Mouse (Mus musculus): ENCODE measurements around the gene A4galt. TPM values are rescaled to one million over a fixed set of nuclear protein-coding genes. Genes with fewer than 3 reads are reported as not detected.
A peak's percentile ranks its signal among the peaks of the same experiment; 100 is the strongest.

Gene A4galt
- polyA plus RNA-seq, 1 experiment from 2014 or later = 9.2 TPM

DNA sequence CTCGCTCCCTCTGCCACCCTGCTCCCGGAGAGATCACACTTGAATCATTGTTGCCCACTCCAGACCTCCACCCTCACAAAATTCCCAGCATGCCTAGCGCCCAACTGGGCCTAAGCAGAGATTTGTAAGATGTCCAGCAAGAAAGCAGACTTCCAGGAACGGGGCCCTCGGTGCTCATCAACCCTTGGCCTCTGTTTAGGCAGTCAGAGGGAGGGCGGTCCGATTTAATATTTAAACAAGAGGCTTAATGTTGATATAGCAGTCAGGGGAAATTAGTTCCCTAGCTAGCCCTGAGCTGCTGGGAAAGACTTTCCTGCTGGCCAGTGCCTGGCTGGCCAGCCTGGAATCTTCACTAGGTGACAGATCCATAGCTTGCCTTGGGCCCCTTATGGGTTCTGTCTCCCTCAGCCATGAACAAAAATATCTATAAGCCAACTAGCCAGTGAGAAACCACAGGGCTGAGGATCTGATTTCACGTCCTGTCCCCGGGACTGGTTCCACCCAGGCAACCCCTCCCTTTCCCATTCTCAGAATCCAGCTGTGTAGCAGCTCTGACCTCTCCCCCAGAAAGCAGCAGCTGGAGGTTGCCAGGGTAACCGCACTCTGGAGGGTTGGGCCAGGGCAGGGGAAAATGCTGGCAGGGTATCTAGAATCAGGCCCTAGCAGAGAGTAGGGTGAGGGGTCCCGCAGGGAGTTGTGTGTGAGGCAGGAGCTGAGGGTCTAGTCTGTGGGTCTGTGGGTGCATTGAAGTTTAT is 28.2 kb downstream of the A4galt start:
- no peak overlapping the region for H3K9ac ChIP-seq
- 14% methylated on average over 11 of the region's 11 CpGs for WGBS
- peak; percentile 85 for ATAC-seq (ENCODE audit: insufficient read depth, low FRiP score, low read depth)

DNA sequence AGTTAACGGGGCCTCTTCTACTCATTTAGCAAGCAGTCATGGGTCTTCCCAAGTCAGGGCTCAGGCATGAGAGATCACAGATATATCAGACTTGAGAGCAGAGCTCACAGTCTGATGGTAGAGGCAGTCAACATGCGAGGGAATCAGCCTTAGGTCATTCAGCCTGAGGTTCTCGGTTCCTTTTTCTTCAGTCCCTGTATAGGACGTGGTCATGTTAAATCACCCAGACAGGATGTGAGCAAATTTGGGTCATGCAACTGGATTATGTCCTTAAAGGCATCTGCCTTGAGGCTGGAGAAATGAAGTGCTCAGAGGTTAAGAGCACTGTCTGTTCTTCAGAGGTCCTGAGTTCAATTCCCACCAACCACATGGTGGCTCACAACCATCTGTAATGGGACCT is 29.9 kb downstream of the A4galt start:
- Histone ChIP-seq H3K9ac (no peak overlapping the region), H3K4me2 (no peak overlapping the region), H3K4me3 (replicated peaks) (no peak overlapping the region), H3K27ac (peak overlapping the region; percentile 94; the same call in 1 of the 2 replicates), H3K27me3 (replicated peaks) (no peaks in the 10 kb centered on the region), H3K9me3 (no peaks in the 10 kb centered on the region), H3K4me1 (peaks cover 30% of the 10 kb centered on the region), H3K36me3 (no peaks in the 10 kb centered on the region)
- 68% methylated on average over 4 of the region's 4 CpGs for WGBS
- ATAC-seq (ENCODE audit: insufficient read depth, low FRiP score, low read depth) = no peak

More for the DNA sequence above, 28.2 kb downstream of the A4galt start:
- no peaks in the 10 kb centered on the region for H3K9me3 ChIP-seq
- H3K4me2 ChIP-seq = peak overlapping the region; percentile 27
- H3K36me3 ChIP-seq = no peaks in the 10 kb centered on the region
- H3K27ac ChIP-seq = peak overlapping the region; percentile 94
- no peak overlapping the region for H3K4me3 ChIP-seq (replicated peaks)
- no peaks in the 10 kb centered on the region for H3K27me3 ChIP-seq (replicated peaks)
- peaks cover 30% of the 10 kb centered on the region for H3K4me1 ChIP-seq

DNA sequence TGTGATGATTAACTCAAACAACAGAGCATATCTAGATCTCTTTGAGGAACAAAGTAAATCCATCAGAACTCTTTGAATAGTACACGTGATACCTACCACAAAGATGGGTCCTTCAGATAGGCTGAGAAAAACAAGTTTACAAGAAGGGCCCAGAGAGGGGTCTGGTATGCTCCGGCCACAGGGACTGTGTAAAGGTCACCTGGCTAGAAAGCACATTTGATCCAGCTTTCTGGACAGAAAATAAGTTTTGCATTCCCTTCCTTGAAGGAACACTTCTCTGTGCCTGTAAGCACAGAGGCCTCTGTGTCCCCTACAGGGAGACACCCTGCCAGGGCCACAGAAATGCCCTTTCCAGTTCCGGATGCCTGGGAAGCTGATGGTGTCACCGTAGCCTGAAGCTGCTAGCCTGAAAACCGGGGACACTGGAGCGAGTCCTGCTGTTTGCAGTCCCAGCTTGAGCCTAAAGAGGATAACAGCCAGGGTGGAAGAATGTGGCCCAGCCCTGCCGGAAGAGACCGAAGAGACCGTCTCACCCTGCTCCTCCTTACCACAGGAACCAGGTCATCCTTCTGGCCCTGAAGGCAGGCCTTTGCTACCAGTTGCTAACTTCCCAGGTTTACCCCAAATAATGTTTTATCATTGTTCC is 31.1 kb downstream of the A4galt start:
- Histone ChIP-seq H3K4me3 (replicated peaks) (no peak overlapping the region), H3K27me3 (replicated peaks) (no peaks in the 10 kb centered on the region), H3K9ac (no peak overlapping the region), H3K27ac (no peak overlapping the region), H3K4me2 (no peak overlapping the region), H3K36me3 (no peaks in the 10 kb centered on the region), H3K4me1 (peaks cover 30% of the 10 kb centered on the region), H3K9me3 (no peaks in the 10 kb centered on the region)
- ATAC-seq (ENCODE audit: insufficient read depth, low FRiP score, low read depth) = no peak
- WGBS = 62% methylated on average over 9 of the region's 9 CpGs

DNA sequence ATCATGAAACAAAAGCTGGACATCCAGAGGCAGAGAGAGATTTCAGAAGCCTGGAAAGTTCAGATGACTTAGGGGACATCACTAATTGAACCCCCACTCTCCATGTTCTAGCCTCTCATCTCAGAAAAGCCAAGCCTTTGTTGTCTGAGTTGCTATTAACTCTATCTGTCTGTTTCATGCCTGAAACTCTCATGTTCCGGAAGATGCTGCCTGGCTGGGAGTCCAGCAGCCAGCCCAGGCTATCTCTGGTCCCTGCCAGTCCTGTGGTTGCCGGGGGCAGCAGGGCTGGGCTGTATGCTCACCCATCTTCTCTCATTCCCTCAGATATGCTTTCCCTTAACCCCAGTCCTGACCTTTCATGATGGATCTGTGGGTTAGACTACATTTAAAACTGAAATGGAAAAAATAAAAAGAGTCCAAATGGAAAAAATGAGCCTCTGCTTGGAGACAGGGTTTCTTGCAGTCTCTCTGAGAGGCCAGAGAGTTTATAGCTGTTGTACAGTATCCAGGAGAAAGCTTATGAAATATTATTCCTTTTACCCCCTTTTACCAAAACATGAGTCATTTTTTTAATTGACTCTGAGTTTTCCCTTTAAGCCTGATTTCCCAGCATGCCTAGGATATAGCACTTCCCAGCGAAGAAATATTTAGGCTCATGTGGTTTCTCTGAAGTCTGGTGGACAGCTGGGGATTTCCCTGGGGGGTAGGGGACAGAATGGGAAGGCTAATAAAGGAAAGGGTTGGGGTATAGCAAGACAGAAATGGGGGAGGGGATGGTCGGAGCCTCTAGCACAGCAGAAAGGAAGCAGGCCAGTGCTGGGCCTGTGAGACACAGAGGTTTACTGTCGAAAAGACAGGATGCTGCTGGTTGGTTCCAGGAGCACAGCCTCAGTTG is 36.0 kb downstream of the A4galt start:
- H3K27me3 ChIP-seq (replicated peaks) = no peaks in the 10 kb centered on the region
- H3K4me2 ChIP-seq = no peak overlapping the region
- no peaks in the 10 kb centered on the region for H3K36me3 ChIP-seq
- peak overlapping the region; percentile 93 for H3K27ac ChIP-seq
- peak; percentile 73 for ATAC-seq (ENCODE audit: insufficient read depth, low FRiP score, low read depth)
- H3K4me1 ChIP-seq = peaks cover 2% of the 10 kb centered on the region; the same call in 1 of the 2 replicates
- no peak overlapping the region for H3K9ac ChIP-seq
- H3K9me3 ChIP-seq = no peaks in the 10 kb centered on the region
- 31% methylated on average over 5 of the region's 5 CpGs for WGBS
- no peak overlapping the region for H3K4me3 ChIP-seq (replicated peaks)

DNA sequence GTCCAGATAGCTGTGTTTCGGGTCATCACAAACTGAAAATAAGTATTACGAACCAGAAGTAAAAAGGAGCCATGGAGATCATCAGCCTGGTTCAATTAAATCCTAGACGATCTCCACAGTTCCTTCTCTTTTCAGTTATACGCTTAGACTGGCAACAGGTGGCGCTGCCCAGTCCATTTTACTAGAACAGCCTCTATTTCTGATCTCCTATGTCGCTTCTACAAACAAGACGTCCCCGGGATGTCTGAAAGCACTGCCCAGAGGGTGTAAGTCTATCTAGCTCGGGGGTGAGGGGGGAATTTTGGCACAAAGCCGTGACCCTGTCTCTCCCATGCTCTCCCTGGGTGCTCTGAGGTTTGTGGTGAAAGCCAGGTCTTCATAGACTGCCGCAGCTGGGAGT is 41.3 kb downstream of the A4galt start:
- no peaks in the 10 kb centered on the region for H3K27me3 ChIP-seq (replicated peaks)
- 0 out of 2 replicates have a peak, but pooled peaks cover 5% of the 10 kb centered on the region for H3K4me1 ChIP-seq
- H3K4me2 ChIP-seq = peak overlapping the region; percentile 57
- peak overlapping the region; percentile 42; the same call in 1 of the 2 replicates for H3K27ac ChIP-seq
- H3K4me3 ChIP-seq (replicated peaks) = peak overlapping the region; percentile 28
- H3K9ac ChIP-seq = no peak overlapping the region
- no peaks in the 10 kb centered on the region for H3K9me3 ChIP-seq
- 19% methylated on average over 11 of the region's 11 CpGs for WGBS
- ATAC-seq (ENCODE audit: insufficient read depth, low FRiP score, low read depth) = peak; percentile 19; the same call in 1 of the 2 replicates
- H3K36me3 ChIP-seq = no peaks in the 10 kb centered on the region

DNA sequence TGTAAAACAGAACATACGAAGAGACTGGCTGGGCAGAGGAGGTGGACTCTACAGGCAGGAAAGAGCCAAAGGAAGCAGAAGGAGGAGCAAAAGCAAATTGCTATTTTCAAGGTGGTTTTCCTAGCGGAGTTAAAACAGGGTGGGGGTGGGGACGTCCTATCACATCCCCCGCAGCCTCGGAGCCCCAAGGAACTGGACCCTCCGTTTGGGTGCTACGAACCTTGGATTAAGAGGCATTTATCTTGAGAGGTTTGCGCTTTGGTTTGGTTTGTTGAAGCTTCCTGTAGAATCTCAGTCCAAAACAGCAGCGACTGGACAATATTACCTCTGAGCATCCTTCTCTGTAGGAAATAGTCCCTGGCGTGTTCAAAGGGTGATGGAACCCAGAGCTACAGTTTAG is 41.9 kb downstream of the A4galt start:
- Histone ChIP-seq H3K27me3 (replicated peaks) (no peaks in the 10 kb centered on the region), H3K4me1 (0 out of 2 replicates have a peak, but pooled peaks cover 5% of the 10 kb centered on the region), H3K4me3 (replicated peaks) (peak overlapping the region; percentile 28), H3K27ac (peak overlapping the region; percentile 42; the same call in 1 of the 2 replicates), H3K9ac (no peak overlapping the region), H3K9me3 (no peaks in the 10 kb centered on the region), H3K4me2 (peak overlapping the region; percentile 57), H3K36me3 (no peaks in the 10 kb centered on the region)
- ATAC-seq (ENCODE audit: insufficient read depth, low FRiP score, low read depth) = no peak
- 13% methylated on average over 10 of the region's 10 CpGs for WGBS

DNA sequence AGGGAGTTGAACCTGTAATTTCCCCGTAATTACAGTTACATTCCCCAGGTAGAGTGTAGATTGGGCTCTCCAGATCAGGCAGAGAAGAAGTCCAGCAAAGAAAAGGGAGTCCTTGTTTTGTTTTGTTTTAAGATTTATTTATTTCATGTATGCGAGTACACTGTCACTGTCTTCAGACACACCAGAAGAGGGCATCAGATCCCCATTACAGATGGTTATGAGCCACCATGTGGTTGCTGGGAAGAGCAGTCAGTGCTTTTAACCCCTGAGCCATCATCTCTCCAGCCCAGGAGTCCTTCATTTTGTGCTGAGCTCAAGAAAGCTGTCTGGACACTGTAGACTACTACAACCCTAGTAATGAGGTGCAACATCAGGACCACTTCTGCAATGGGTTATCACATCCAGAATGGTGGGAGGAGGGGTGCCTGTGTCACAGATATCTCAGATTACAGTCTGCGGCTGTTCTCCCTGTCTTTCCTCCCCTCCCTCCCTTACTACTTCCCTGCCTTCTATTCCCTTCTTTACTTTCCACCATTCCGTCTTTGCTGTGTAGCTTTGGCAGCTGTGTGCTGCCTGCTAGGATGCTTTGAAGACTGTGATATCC is 42.4 kb downstream of the A4galt start:
- Histone ChIP-seq H3K9me3 (no peaks in the 10 kb centered on the region), H3K36me3 (no peaks in the 10 kb centered on the region), H3K27ac (0 out of 2 replicates have a peak overlapping the region, but pooled peaks have one; percentile 42), H3K9ac (no peak overlapping the region), H3K4me1 (0 out of 2 replicates have a peak, but pooled peaks cover 5% of the 10 kb centered on the region), H3K4me3 (replicated peaks) (peak overlapping the region; percentile 28), H3K27me3 (replicated peaks) (no peaks in the 10 kb centered on the region), H3K4me2 (peak overlapping the region; percentile 57)
- WGBS = 39% methylated on average over 4 of the region's 4 CpGs
- no peak for ATAC-seq (ENCODE audit: insufficient read depth, low FRiP score, low read depth)

DNA sequence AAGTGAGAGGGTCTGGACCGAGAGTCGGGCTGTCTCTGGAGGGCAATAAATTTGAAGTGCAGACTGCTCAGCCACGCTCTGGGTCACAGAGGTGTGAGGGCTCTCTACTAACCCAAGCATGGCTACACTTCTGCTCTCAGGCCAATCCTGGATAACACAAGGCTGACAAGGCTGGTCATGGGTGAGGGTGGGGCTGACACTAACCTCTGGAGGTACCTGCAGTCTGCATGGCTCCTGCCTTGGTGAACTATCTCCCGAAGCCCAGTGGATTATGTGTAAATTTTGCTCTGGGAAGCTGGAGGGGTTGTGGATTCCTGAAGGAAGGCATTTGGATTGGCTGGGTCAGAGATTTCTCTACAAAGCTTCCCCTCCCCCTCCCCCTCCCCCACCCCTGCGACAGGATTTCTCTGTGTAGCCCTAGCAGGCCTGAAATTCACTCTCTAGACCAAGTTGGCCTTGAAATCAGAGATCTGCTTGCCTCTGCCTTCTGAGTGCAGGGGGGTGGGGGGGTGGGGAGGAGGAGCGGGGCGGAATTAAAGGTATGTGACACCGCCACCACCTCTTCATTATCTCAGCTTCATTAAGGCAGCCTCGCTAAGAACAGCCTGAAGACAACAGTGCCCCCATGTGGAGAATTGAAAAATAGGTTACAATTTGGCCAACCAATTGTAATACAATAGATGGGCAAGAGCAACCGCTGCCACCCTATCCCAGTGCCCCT is 46.7 kb downstream of the A4galt start:
- H3K27me3 ChIP-seq (replicated peaks) = no peaks in the 10 kb centered on the region
- no peaks in the 10 kb centered on the region for H3K36me3 ChIP-seq
- peak overlapping the region; percentile 41 for H3K4me2 ChIP-seq
- H3K4me3 ChIP-seq (replicated peaks) = no peak overlapping the region
- no peak overlapping the region for H3K27ac ChIP-seq
- no peak for ATAC-seq (ENCODE audit: insufficient read depth, low FRiP score, low read depth)
- H3K4me1 ChIP-seq = 0 out of 2 replicates have a peak, but pooled peaks cover 3% of the 10 kb centered on the region
- H3K9me3 ChIP-seq = no peaks in the 10 kb centered on the region
- H3K9ac ChIP-seq = no peak overlapping the region
- WGBS = 30% methylated on average over 10 of the region's 10 CpGs

DNA sequence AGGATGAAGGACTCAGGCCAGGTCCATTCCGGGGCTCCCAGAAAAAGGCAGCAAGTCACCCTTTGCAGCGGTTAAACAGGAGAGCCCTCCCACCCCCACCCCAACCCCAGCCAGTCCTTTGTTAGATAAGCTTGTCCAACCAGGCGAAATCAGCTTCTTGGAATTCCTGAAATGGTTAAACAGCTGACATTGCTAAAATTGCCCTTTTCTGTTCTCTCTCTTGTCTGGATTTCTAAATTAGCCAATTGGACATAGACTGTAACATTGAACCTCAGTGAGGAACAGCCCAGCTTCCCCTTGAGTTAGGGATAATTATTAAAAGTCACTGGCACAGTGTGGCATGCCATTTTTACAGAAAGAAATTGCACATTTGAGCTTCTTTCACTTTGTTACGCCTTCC is 49.2 kb downstream of the A4galt start:
- H3K27me3 ChIP-seq (replicated peaks) = no peaks in the 10 kb centered on the region
- H3K27ac ChIP-seq = no peak overlapping the region
- no peak overlapping the region for H3K4me3 ChIP-seq (replicated peaks)
- H3K9ac ChIP-seq = no peak overlapping the region
- no peaks in the 10 kb centered on the region for H3K36me3 ChIP-seq
- no peak for ATAC-seq (ENCODE audit: insufficient read depth, low FRiP score, low read depth)
- H3K9me3 ChIP-seq = no peaks in the 10 kb centered on the region
- H3K4me1 ChIP-seq = no peaks in the 10 kb centered on the region
- 67% methylated on average over 4 of the region's 4 CpGs for WGBS
- no peak overlapping the region for H3K4me2 ChIP-seq

DNA sequence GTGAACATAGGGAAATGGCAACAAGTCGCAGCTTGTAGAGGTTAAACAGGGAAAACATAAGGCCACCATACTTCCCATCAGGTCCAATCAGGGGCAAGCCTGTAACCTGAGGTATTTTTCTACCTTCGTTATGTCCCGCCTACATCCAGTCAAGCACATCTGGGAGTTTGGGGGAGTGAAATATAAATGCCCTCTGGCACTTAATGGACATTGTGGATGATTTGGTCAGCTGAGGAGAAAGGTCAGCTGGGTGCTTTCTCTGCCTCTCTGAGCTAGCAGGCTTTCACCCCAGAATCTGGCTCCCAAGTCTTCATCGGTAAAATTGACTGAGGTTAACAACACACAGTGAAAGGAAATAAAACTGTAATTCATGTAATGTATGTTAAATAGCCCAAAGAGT is 58.2 kb downstream of the A4galt start:
- Histone ChIP-seq H3K27me3 (replicated peaks) (no peaks in the 10 kb centered on the region), H3K36me3 (no peaks in the 10 kb centered on the region), H3K4me3 (replicated peaks) (no peak overlapping the region), H3K4me1 (no peaks in the 10 kb centered on the region), H3K9ac (no peak overlapping the region), H3K27ac (no peak overlapping the region), H3K4me2 (no peak overlapping the region), H3K9me3 (no peaks in the 10 kb centered on the region)
- 89% methylated on average over 4 of the region's 4 CpGs for WGBS
- ATAC-seq (ENCODE audit: insufficient read depth, low FRiP score, low read depth) = no peak

DNA sequence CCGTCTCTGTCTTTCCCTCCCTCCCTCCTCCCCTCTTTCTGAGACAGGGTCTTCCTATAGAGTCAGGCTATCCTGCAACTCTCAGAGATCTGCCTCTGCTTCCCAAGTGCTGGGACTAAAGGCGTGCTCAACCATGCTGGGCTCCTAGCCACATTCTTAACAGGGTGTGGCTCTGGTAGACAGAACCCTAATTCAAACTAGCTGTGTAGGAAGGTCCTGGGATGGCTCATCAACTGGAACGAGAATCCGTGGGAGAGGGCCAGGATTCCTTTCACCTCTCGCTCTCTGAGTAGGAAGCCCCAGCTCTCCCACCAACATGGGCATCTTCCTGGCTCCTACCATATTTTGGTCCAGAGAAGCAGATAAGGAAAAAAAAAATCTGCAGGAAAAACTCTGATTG is 69.2 kb downstream of the A4galt start:
- Histone ChIP-seq H3K9me3 (no peaks in the 10 kb centered on the region), H3K4me2 (no peak overlapping the region), H3K4me3 (replicated peaks) (no peak overlapping the region), H3K27ac (no peak overlapping the region), H3K36me3 (no peaks in the 10 kb centered on the region), H3K27me3 (replicated peaks) (no peaks in the 10 kb centered on the region), H3K9ac (no peak overlapping the region), H3K4me1 (peaks cover 10% of the 10 kb centered on the region)
- 64% methylated on average over 5 of the region's 5 CpGs for WGBS
- no peak for ATAC-seq (ENCODE audit: insufficient read depth, low FRiP score, low read depth)
